Mouse (Mus musculus): ENCODE data around the gene Gsk3b. TPM values are rescaled to one million over a fixed set of nuclear protein-coding genes. Genes with fewer than 3 reads are reported as not detected.

Gene Gsk3b
- total and polyA plus RNA-seq, 3 experiments, result 9.3 to 93.8 (median 49.2) TPM

DNA sequence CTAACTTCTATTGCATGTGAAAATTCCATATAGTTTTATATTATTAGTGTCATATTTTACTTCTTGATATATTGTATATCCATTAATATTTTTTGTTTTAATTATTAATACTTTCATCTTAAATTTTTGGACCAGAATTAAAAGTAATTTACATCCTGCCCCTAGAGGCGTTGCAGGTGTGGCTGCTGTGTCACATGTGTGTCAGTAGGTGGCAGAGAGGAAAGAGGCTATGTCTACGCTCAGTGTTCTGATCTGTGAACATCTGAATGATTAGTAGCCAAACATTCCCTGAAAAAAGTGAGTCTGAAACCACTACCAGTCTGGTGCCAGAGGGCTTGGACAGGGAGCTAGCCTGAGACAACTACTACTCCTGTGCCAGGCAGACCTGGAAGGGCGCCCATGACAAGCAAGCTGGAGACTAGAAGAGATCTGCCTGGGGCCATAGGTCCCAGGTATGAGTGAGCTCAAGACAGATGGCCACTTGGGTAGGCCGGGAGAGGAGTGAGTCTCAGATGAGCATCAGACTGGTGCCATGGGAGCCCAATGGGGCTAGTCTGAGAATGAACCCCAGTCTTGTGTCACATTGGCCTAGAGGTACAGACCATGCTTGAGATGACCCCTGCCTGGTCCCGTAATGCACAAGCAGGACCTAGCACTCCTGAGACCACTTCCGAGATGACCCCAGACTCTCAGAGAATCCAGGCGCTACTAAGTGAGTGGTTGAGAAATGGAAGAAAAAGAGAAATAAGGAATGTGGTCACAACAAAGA is 69.2 kb downstream of the Gsk3b start:
- no peak for DNase-seq (ENCODE audit: low spot score)
- H3K4me1 ChIP-seq (ENCODE audit: insufficient read depth, low read depth, low read length), result peaks cover 4% of the 10 kb centered on the region; the same call in 1 of the 2 replicates
- H3K36me3 ChIP-seq (replicated peaks), result peaks cover 29% of the 10 kb centered on the region
- H3K27me3 ChIP-seq (ENCODE audit: insufficient read depth, low read length), result no peaks in the 10 kb centered on the region
- no peak for ATAC-seq (ENCODE audit: extremely low read depth, insufficient number of reproducible peaks, low FRiP score, poor library complexity, severe bottlenecking)
- no peak overlapping the region for H3K4me3 ChIP-seq (ENCODE audit: low read depth, low read length)
- TF ChIP-seq CTCF (IDR thresholded peaks at IDR 0.05; ENCODE audit: low read depth, low read length) (no peak), GATA1 (IDR thresholded peaks at IDR 0.05; ENCODE audit: borderline replicate concordance, low read length) (no peak), GATA2 (IDR thresholded peaks at IDR 0.05; ENCODE audit: borderline replicate concordance, low read depth, low read length) (no peak), TAL1 (conservative IDR thresholded peaks at IDR 0.05; ENCODE audit: low read depth, low read length) (no peak), POLR2AphosphoS5 (IDR thresholded peaks at IDR 0.05; ENCODE audit: insufficient replicate concordance, low read depth, low read length) (no peak)
- H3K9me3 ChIP-seq (replicated peaks), result no peaks in the 10 kb centered on the region

- H3K36me3 ChIP-seq (replicated peaks), result peaks cover 36% of the 10 kb centered on the region
- no peaks in the 10 kb centered on the region for H3K9me3 ChIP-seq (replicated peaks)
- ATAC-seq (ENCODE audit: extremely low read depth, insufficient number of reproducible peaks, low FRiP score, poor library complexity, severe bottlenecking), result no peak
- no peak overlapping the region for H3K4me3 ChIP-seq (ENCODE audit: low read depth, low read length)
- peaks cover 4% of the 10 kb centered on the region; the same call in 1 of the 2 replicates for H3K4me1 ChIP-seq (ENCODE audit: insufficient read depth, low read depth, low read length)
- no peak for TF ChIP-seq TAL1 (conservative IDR thresholded peaks at IDR 0.05; ENCODE audit: low read depth, low read length)
- no peak for TF ChIP-seq POLR2AphosphoS5 (IDR thresholded peaks at IDR 0.05; ENCODE audit: insufficient replicate concordance, low read depth, low read length)
- no peak for TF ChIP-seq GATA1 (IDR thresholded peaks at IDR 0.05; ENCODE audit: borderline replicate concordance, low read length)
- no peak for TF ChIP-seq CTCF (IDR thresholded peaks at IDR 0.05; ENCODE audit: low read depth, low read length)
- no peak for TF ChIP-seq GATA2 (IDR thresholded peaks at IDR 0.05; ENCODE audit: borderline replicate concordance, low read depth, low read length)
- no peak for DNase-seq (ENCODE audit: low spot score)
- H3K27me3 ChIP-seq (ENCODE audit: insufficient read depth, low read length), result no peaks in the 10 kb centered on the region
Observed at GRCm38 (mm10) chr16:38162019-38162418, 73.2 kb downstream of the Gsk3b start.

DNA sequence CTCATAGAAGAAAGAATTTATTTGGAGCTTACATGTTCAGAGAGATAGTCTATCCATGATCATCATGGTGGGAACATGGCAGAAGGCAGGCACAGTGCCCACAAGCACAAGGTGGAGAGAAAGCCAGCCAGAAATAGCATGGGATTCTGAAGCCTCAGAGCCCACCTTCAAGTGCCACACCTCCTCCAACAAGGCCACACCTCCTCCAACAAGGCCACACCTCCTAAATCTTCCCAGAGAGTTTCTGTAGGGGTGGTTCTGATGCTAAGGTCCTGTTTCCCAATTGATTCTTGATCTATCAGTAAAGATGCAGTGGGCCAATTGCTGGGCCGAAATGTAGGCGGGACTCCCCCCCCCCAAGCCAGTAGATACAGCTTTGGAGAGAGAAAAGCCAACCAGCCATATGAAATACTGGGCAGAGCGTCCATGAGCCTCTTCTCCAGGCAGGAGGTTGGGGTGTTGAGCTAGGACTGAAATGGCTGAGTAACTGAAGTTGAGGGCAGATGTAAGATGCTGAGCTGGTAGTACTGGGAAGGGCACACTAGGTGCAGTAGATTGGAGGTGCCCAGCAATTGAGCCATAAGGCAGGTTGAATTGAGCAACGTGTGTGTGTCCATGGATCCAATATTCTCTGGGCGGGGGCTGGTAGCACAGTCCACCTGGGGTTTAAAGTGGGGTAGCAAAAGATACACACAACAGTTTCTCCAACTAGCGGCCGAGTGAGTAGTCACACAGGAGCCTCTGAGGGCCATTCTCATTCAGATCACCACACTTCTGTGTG is 76.2 kb downstream of the Gsk3b start:
- Histone ChIP-seq H3K9me3 (replicated peaks) (no peaks in the 10 kb centered on the region), H3K4me3 (ENCODE audit: low read depth, low read length) (no peak overlapping the region), H3K27me3 (ENCODE audit: insufficient read depth, low read length) (no peaks in the 10 kb centered on the region), H3K36me3 (replicated peaks) (peaks cover 29% of the 10 kb centered on the region), H3K4me1 (ENCODE audit: insufficient read depth, low read depth, low read length) (no peaks in the 10 kb centered on the region)
- DNase-seq (ENCODE audit: low spot score) (no peak), ATAC-seq (ENCODE audit: extremely low read depth, insufficient number of reproducible peaks, low FRiP score, poor library complexity, severe bottlenecking) (no peak)
- TF ChIP-seq GATA1 (IDR thresholded peaks at IDR 0.05; ENCODE audit: borderline replicate concordance, low read length), result no peak
- TF ChIP-seq GATA2 (IDR thresholded peaks at IDR 0.05; ENCODE audit: borderline replicate concordance, low read depth, low read length), result no peak
- TF ChIP-seq POLR2AphosphoS5 (IDR thresholded peaks at IDR 0.05; ENCODE audit: insufficient replicate concordance, low read depth, low read length), result no peak
- TF ChIP-seq TAL1 (conservative IDR thresholded peaks at IDR 0.05; ENCODE audit: low read depth, low read length), result no peak
- no peak for TF ChIP-seq CTCF (IDR thresholded peaks at IDR 0.05; ENCODE audit: low read depth, low read length)

- ATAC-seq (ENCODE audit: extremely low read depth, insufficient number of reproducible peaks, low FRiP score, poor library complexity, severe bottlenecking) (no peak), DNase-seq (ENCODE audit: low spot score) (no peak)
- no peak for TF ChIP-seq TAL1 (conservative IDR thresholded peaks at IDR 0.05; ENCODE audit: low read depth, low read length)
- no peak for TF ChIP-seq GATA1 (IDR thresholded peaks at IDR 0.05; ENCODE audit: borderline replicate concordance, low read length)
- TF ChIP-seq POLR2AphosphoS5 (IDR thresholded peaks at IDR 0.05; ENCODE audit: insufficient replicate concordance, low read depth, low read length), result no peak
- no peak for TF ChIP-seq CTCF (IDR thresholded peaks at IDR 0.05; ENCODE audit: low read depth, low read length)
- no peak for TF ChIP-seq GATA2 (IDR thresholded peaks at IDR 0.05; ENCODE audit: borderline replicate concordance, low read depth, low read length)
- Histone ChIP-seq H3K4me3 (ENCODE audit: low read depth, low read length) (no peak overlapping the region), H3K27me3 (ENCODE audit: insufficient read depth, low read length) (no peaks in the 10 kb centered on the region), H3K9me3 (replicated peaks) (no peaks in the 10 kb centered on the region), H3K4me1 (ENCODE audit: insufficient read depth, low read depth, low read length) (0 out of 2 replicates have a peak, but pooled peaks cover 5% of the 10 kb centered on the region), H3K36me3 (replicated peaks) (peaks cover 42% of the 10 kb centered on the region)
Observed at GRCm38 (mm10) chr16:38168971-38169370, 80.2 kb downstream of the Gsk3b start.

DNA sequence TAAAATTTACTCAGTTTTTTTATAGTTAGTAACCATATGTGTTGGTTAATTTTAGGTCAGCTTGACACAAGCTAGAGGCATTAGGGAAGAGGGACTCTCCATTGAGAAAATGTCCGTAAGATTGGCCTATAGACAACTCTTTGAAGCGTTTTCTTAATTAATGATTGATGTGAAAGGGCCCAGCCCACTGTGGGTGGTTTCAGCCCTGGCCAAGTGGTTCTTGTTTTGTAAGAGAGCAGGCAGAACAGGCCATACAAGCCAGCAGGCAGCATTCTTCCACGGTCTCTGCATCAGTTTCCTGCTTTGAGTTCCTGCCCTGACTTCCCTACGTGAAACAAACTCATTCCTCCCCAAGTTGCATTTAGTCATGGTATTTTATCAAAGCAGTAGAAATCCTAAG is 90.3 kb downstream of the Gsk3b start:
- TF ChIP-seq POLR2AphosphoS5 (IDR thresholded peaks at IDR 0.05; ENCODE audit: insufficient replicate concordance, low read depth, low read length) (no peak), GATA1 (IDR thresholded peaks at IDR 0.05; ENCODE audit: borderline replicate concordance, low read length) (no peak), CTCF (IDR thresholded peaks at IDR 0.05; ENCODE audit: low read depth, low read length) (no peak), GATA2 (IDR thresholded peaks at IDR 0.05; ENCODE audit: borderline replicate concordance, low read depth, low read length) (no peak), TAL1 (conservative IDR thresholded peaks at IDR 0.05; ENCODE audit: low read depth, low read length) (no peak)
- no peaks in the 10 kb centered on the region for H3K27me3 ChIP-seq (ENCODE audit: insufficient read depth, low read length)
- H3K4me1 ChIP-seq (ENCODE audit: insufficient read depth, low read depth, low read length), result peaks cover 8% of the 10 kb centered on the region; the same call in 1 of the 2 replicates
- peaks cover 49% of the 10 kb centered on the region for H3K36me3 ChIP-seq (replicated peaks)
- H3K9me3 ChIP-seq (replicated peaks), result no peaks in the 10 kb centered on the region
- DNase-seq (ENCODE audit: low spot score), result no peak
- H3K4me3 ChIP-seq (ENCODE audit: low read depth, low read length), result no peak overlapping the region
- ATAC-seq (ENCODE audit: extremely low read depth, insufficient number of reproducible peaks, low FRiP score, poor library complexity, severe bottlenecking), result no peak

- no peaks in the 10 kb centered on the region for H3K9me3 ChIP-seq (replicated peaks)
- no peak for TF ChIP-seq TAL1 (conservative IDR thresholded peaks at IDR 0.05; ENCODE audit: low read depth, low read length)
- TF ChIP-seq CTCF (IDR thresholded peaks at IDR 0.05; ENCODE audit: low read depth, low read length), result no peak
- no peak for TF ChIP-seq GATA1 (IDR thresholded peaks at IDR 0.05; ENCODE audit: borderline replicate concordance, low read length)
- no peak for TF ChIP-seq GATA2 (IDR thresholded peaks at IDR 0.05; ENCODE audit: borderline replicate concordance, low read depth, low read length)
- TF ChIP-seq POLR2AphosphoS5 (IDR thresholded peaks at IDR 0.05; ENCODE audit: insufficient replicate concordance, low read depth, low read length), result no peak
- no peak for DNase-seq (ENCODE audit: low spot score)
- no peak for ATAC-seq (ENCODE audit: extremely low read depth, insufficient number of reproducible peaks, low FRiP score, poor library complexity, severe bottlenecking)
- H3K4me1 ChIP-seq (ENCODE audit: insufficient read depth, low read depth, low read length), result peaks cover 8% of the 10 kb centered on the region; the same call in 1 of the 2 replicates
- no peak overlapping the region for H3K4me3 ChIP-seq (ENCODE audit: low read depth, low read length)
- peaks cover 56% of the 10 kb centered on the region for H3K36me3 ChIP-seq (replicated peaks)
- H3K27me3 ChIP-seq (ENCODE audit: insufficient read depth, low read length), result no peaks in the 10 kb centered on the region
Observed at GRCm38 (mm10) chr16:38181421-38181820, 92.6 kb downstream of the Gsk3b start.
